ENCODE assay signal across 31 mouse cellular contexts in the genomic region with DNA sequence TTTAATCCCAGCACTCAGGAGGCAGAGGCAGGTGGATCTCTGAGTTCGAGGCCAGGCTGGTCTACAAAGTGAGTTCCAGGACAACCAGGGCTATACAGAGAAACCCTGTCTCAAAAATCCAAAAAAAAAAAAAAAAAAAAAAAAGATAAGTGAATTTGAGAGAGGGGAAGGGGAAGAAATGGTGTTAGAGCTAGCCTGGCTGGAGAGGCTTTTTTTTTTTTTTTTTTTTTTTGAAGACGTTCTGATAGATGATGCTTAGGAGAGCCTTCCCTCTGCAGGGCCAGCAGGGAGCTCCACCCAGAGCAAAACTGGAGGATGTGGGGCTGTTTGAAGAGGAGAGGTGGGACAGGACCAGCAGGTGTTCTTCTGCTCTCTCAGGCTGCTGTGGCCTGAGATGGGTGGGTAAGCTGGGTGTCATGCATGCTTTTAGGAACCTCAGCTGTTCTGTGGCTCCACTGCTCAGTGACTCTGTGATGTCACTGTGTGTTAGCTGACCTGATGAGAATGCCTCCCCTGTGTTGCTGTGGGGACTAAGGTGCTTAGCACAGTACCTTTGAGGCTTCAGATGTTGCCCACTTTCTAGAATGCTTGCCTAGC. TPM values are rescaled to one million over a fixed set of nuclear protein-coding genes. Genes with fewer than 3 reads are reported as not detected.
DNase-seq lines count a peak whose midpoint lies in the region; ATAC-seq and TF ChIP-seq lines count a peak whose summit lies in the region.
"Had no signal": no experiment of that assay in that cellular context is flagged by ENCODE, and none has a peak within 500 bp of the region (broad histone marks: within the 10 kb centered on the region; RNA-seq: fewer than 3 reads in every experiment).

No protein-coding gene starts in this region.

- no peak for DNase-seq in stomach, postnatal 0 days (ENCODE audit: low spot score)
- no peak for DNase-seq in thymus, adult 2 months
- no peak for DNase-seq in heart, postnatal 10 days
- no peak for DNase-seq in embryo, embryonic 10 days (ENCODE audit: low spot score)
- DNase-seq: adrenal gland, postnatal 10 days; cerebellum, adult 11 months; cerebellum, adult 9-10 months; cerebellum, postnatal 36 days; embryo, embryonic 11 days; gastrocnemius, postnatal 36 days; heart, adult 18-20 months; heart, postnatal 4 days; kidney, adult 11 months; kidney, postnatal 14 days; layer of hippocampus, adult 9-11 months; lung, embryonic 14.5 days; lung, postnatal 14 days; midbrain, embryonic 14.5 days; right cerebral cortex, postnatal 14 days; spleen, adult 18-20 months had no signal

- no peak for TF ChIP-seq POLR2A in ES-Bruce4 (IDR thresholded peaks at IDR 0.05; ENCODE audit: insufficient read depth, low read length)
- TF ChIP-seq POLR2A in thymus, adult 2 months (IDR thresholded peaks at IDR 0.05; ENCODE audit: control insufficient read depth, extremely low read depth, insufficient read depth, low read length, poor library complexity), result no peak

- no peak overlapping the region for H3K4me3 ChIP-seq in stomach, embryonic 16.5 days (replicated peaks; ENCODE audit: low read length)
- no peak overlapping the region for H3K4me3 ChIP-seq in stomach, postnatal 0 days (ENCODE audit: low read depth, low read length)
- H3K4me3 ChIP-seq in ES-Bruce4 (ENCODE audit: low read depth, low read length), result no peak overlapping the region
- H3K4me3 ChIP-seq in thymus, adult 2 months (ENCODE audit: control insufficient read depth, insufficient read depth, low read length), result no peak overlapping the region
- H3K4me3 ChIP-seq: embryonic facial prominence, embryonic 12.5 days; gastrocnemius, adult 2 months; hindbrain, embryonic 15.5 days; limb, embryonic 12.5 days; liver, embryonic 15.5 days had no signal

- no peaks in the 10 kb centered on the region for H3K9me3 ChIP-seq in stomach, embryonic 16.5 days (replicated peaks; ENCODE audit: control insufficient read depth, low read length)
- no peaks in the 10 kb centered on the region for H3K9me3 ChIP-seq in stomach, postnatal 0 days (ENCODE audit: control insufficient read depth, low read length)
- no peaks in the 10 kb centered on the region for H3K9me3 ChIP-seq in ES-Bruce4 (replicated peaks; ENCODE audit: control insufficient read depth, insufficient read depth, low read length, poor library complexity, severe bottlenecking)
- H3K9me3 ChIP-seq: embryonic facial prominence, embryonic 12.5 days; hindbrain, embryonic 15.5 days; limb, embryonic 12.5 days; liver, embryonic 15.5 days had no signal

- no peak for ATAC-seq in stomach, embryonic 16.5 days (ENCODE audit: insufficient read depth, low FRiP score)
- ATAC-seq in stomach, postnatal 0 days (ENCODE audit: low FRiP score, low TSS enrichment), result no peak
- no peak for ATAC-seq in megakaryocyte progenitor cell, adult 5-6 weeks (replicated peaks; ENCODE audit: poor library complexity)
- ATAC-seq: forebrain, embryonic 16.5 days; inflammation-experienced regulatory T-cells, adult 6 months had no signal

- H3K27ac ChIP-seq in stomach, embryonic 16.5 days (ENCODE audit: low read length), result 0 out of 2 replicates have a peak overlapping the region, but pooled peaks have one; percentile 6
- no peak overlapping the region; the same call in 1 of the 2 replicates for H3K27ac ChIP-seq in stomach, postnatal 0 days (replicated peaks)
- peak overlapping the region; percentile 96 for H3K27ac ChIP-seq in ES-Bruce4 (ENCODE audit: insufficient read depth, low read length)
- peak overlapping the region; percentile 29; the same call in 1 of the 2 replicates for H3K27ac ChIP-seq in thymus, adult 2 months (ENCODE audit: control insufficient read depth, insufficient read depth, low read length)
- H3K27ac ChIP-seq: embryonic facial prominence, embryonic 12.5 days; gastrocnemius, adult 2 months; hindbrain, embryonic 15.5 days; limb, embryonic 12.5 days; liver, embryonic 15.5 days had no signal

- TF ChIP-seq EP300 in stomach, postnatal 0 days (optimal IDR thresholded peaks at IDR 0.05), result no peak
- no peak for TF ChIP-seq EP300 in ES-Bruce4 (IDR thresholded peaks at IDR 0.05; ENCODE audit: insufficient read depth, low read depth, low read length)

- no peaks in the 10 kb centered on the region for H3K27me3 ChIP-seq in stomach, embryonic 16.5 days (ENCODE audit: control insufficient read depth, insufficient read depth, low read length)
- no peaks in the 10 kb centered on the region for H3K27me3 ChIP-seq in stomach, postnatal 0 days (ENCODE audit: control insufficient read depth, insufficient read depth, low read length)
- no peaks in the 10 kb centered on the region for H3K27me3 ChIP-seq in ES-Bruce4 (ENCODE audit: control insufficient read depth, insufficient read depth, low read length, poor library complexity, severe bottlenecking)
- H3K27me3 ChIP-seq in thymus, adult 2 months (ENCODE audit: control insufficient read depth, insufficient read depth, low read length), result no peaks in the 10 kb centered on the region

- intact Hi-C loops in heart, postnatal 10 days (cut with DNase I), result loop anchor here (2.0 to 5.0 kb wide), 2 partner anchors 101 to 131 kb away; no protein-coding TSS in a partner anchor

- H3K36me3 ChIP-seq in stomach, embryonic 16.5 days (ENCODE audit: control insufficient read depth, insufficient read depth, low read length), result no peaks in the 10 kb centered on the region
- 0 out of 2 replicates have a peak, but pooled peaks cover 5% of the 10 kb centered on the region for H3K36me3 ChIP-seq in stomach, postnatal 0 days (ENCODE audit: control insufficient read depth, insufficient read depth, low read length)
- peaks cover 14% of the 10 kb centered on the region for H3K36me3 ChIP-seq in ES-Bruce4 (ENCODE audit: control insufficient read depth, insufficient read depth, low read length, poor library complexity, severe bottlenecking)
- H3K36me3 ChIP-seq in thymus, adult 2 months (ENCODE audit: control insufficient read depth, insufficient read depth, low read length), result no peaks in the 10 kb centered on the region
- H3K36me3 ChIP-seq: embryonic facial prominence, embryonic 12.5 days; hindbrain, embryonic 15.5 days had no signal

- H3K9ac ChIP-seq in stomach, embryonic 16.5 days (ENCODE audit: low read length), result no peak overlapping the region
- no peak overlapping the region for H3K9ac ChIP-seq in stomach, postnatal 0 days (ENCODE audit: low read length)
- no peak overlapping the region for H3K9ac ChIP-seq in ES-Bruce4 (ENCODE audit: low read depth, poor library complexity, severe bottlenecking)
- H3K9ac ChIP-seq: embryonic facial prominence, embryonic 12.5 days; hindbrain, embryonic 15.5 days; limb, embryonic 12.5 days; liver, embryonic 15.5 days; lung, embryonic 14.5 days had no signal

- 47% methylated on average over 2 of the region's 2 CpGs for whole genome bisulfite sequencing in stomach, embryonic 16.5 days
- 48% methylated on average over 2 of the region's 2 CpGs for WGBS in stomach, postnatal 0 days
- WGBS in thymus, adult 2 months, result 42% methylated on average over 2 of the region's 2 CpGs

- H3K4me2 ChIP-seq in stomach, embryonic 16.5 days (ENCODE audit: low read depth, low read length), result no peak overlapping the region
- no peak overlapping the region for H3K4me2 ChIP-seq in stomach, postnatal 0 days (replicated peaks; ENCODE audit: low read depth)
- H3K4me2 ChIP-seq: embryonic facial prominence, embryonic 12.5 days; heart, embryonic 11.5 days; hindbrain, embryonic 15.5 days; limb, embryonic 12.5 days; liver, embryonic 15.5 days; lung, embryonic 14.5 days had no signal

- TF ChIP-seq CTCF in stomach, postnatal 0 days (IDR thresholded peaks at IDR 0.05; ENCODE audit: low read depth), result no peak
- no peak for TF ChIP-seq CTCF in ES-Bruce4 (IDR thresholded peaks at IDR 0.05; ENCODE audit: low read depth, low read length)
- TF ChIP-seq CTCF in thymus, adult 2 months (IDR thresholded peaks at IDR 0.05; ENCODE audit: borderline replicate concordance, control insufficient read depth, extremely low read depth, insufficient read depth, low read length, poor library complexity), result 0 out of 2 replicates have a peak, but pooled peaks have one; percentile 18

- H3K4me1 ChIP-seq in stomach, embryonic 16.5 days (ENCODE audit: control insufficient read depth, insufficient read depth, low read length), result peaks cover 25% of the 10 kb centered on the region
- H3K4me1 ChIP-seq in stomach, postnatal 0 days (replicated peaks; ENCODE audit: control insufficient read depth, insufficient read depth), result 0 out of 2 replicates have a peak, but pooled peaks cover 8% of the 10 kb centered on the region
- peaks cover 13% of the 10 kb centered on the region for H3K4me1 ChIP-seq in ES-Bruce4 (ENCODE audit: control insufficient read depth, insufficient read depth, low read length)
- H3K4me1 ChIP-seq in thymus, adult 2 months (replicated peaks; ENCODE audit: control insufficient read depth, insufficient read depth, low read length), result peaks cover 79% of the 10 kb centered on the region

RNA-seq across cellular contexts. Expression of a gene that starts 1.9 kb away (rescaled TPM):
- polyA plus RNA-seq in stomach, embryonic 16.5 days (2015; fragmentation: Nextera tagmentation; extraction: Ambion mirVana), result 16.1 and 17.4 TPM in 2 replicates
- polyA plus RNA-seq in stomach, postnatal 0 days (2015; fragmentation: Nextera tagmentation; extraction: Ambion mirVana), result 13.5 and 15.7 TPM in 2 replicates
- 53.8 and 61.5 TPM in 2 replicates for polyA plus RNA-seq in ES-Bruce4 (2011; ENCODE audit: insufficient read depth, insufficient read length, low read depth, missing spikeins)
- 44.3 and 45.7 TPM in 2 replicates for polyA plus RNA-seq in thymus, adult 2 months (2012; rRNA removed)
- 1 to 10 TPM; 3.7 to 5.8 TPM for total RNA-seq in heart, postnatal 10 days (2021)
- total RNA-seq in megakaryocyte progenitor cell, adult 5-6 weeks (2015), result 0.76 and 0.96 TPM in 2 replicates
- total RNA-seq in megakaryocyte progenitor cell, adult 5-6 weeks (2017), result 0.79 and 1.1 TPM in 2 replicates

RNA-seq across cellular contexts. Expression of a gene that starts 14.3 kb away (rescaled TPM):
- polyA plus RNA-seq in stomach, embryonic 16.5 days (2015; fragmentation: Nextera tagmentation; extraction: Ambion mirVana), result 32.1 and 37.1 TPM in 2 replicates
- 28.7 and 29.4 TPM in 2 replicates for polyA plus RNA-seq in stomach, postnatal 0 days (2015; fragmentation: Nextera tagmentation; extraction: Ambion mirVana)
- 31.5 and 35.5 TPM in 2 replicates for polyA plus RNA-seq in ES-Bruce4 (2011; ENCODE audit: insufficient read depth, insufficient read length, low read depth, missing spikeins)
- polyA plus RNA-seq in thymus, adult 2 months (2012; rRNA removed), result 89.1 and 89.5 TPM in 2 replicates
- 10 to 100 TPM; 21.2 to 23.7 TPM for total RNA-seq in heart, postnatal 10 days (2021)
- 13.0 and 14.7 TPM in 2 replicates for total RNA-seq in megakaryocyte progenitor cell, adult 5-6 weeks (2015)
- 15.6 and 18.7 TPM in 2 replicates for total RNA-seq in megakaryocyte progenitor cell, adult 5-6 weeks (2017)
